Comparison of ENCODE assay signal across 27 mouse cellular contexts in the genomic region with DNA sequence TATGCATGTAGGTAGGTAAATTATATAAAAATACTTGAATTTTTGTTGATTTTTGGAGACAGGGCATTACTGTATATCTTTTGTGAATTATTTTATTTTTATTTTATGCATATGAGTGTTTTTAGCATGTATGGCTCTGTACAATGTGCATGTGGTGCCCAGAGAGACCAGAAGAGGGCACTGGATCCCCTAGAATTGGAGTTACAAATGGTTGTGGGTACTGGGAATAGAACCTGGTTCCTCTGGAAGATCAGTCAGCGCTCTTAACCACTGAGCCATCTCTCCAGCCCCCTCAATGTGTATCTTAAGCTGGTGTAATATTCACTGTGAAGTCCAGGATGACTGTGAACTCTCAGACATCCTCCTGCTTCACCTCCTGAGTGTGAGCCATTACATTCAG. TPM values are rescaled to one million over a fixed set of nuclear protein-coding genes. Genes with fewer than 3 reads are reported as not detected.
DNase-seq lines count a peak whose midpoint lies in the region; ATAC-seq and TF ChIP-seq lines count a peak whose summit lies in the region.
"Had no signal": no experiment of that assay in that cellular context is flagged by ENCODE, and none has a peak within 500 bp of the region (broad histone marks: within the 10 kb centered on the region; RNA-seq: fewer than 3 reads in every experiment).

No protein-coding gene starts in this region.

- no peak for DNase-seq in liver, postnatal 0 days
- DNase-seq in liver, embryonic 11.5 days (ENCODE audit: low spot score) = no peak
- DNase-seq in Patski (ENCODE audit: low read depth, low spot score) = no peak
- no peak for DNase-seq in B cell, adult 2 months
- DNase-seq: adrenal gland, adult 8-10 months; adrenal gland, postnatal 25 days; cerebellum, adult 18-20 months; cerebellum, adult 9-10 months; cerebellum, postnatal 14 days; forebrain, postnatal 0 days; gastrocnemius, adult 2 months; gastrocnemius, postnatal 14 days; heart, adult 11 months had no signal

- no peaks in the 10 kb centered on the region for H3K36me3 ChIP-seq in liver, postnatal 0 days (replicated peaks; ENCODE audit: insufficient read depth, low read length)
- H3K36me3 ChIP-seq in liver, embryonic 11.5 days (ENCODE audit: control insufficient read depth, insufficient read depth, low read length) = no peaks in the 10 kb centered on the region
- H3K36me3 ChIP-seq in E14TG2a.4 (ENCODE audit: insufficient read depth, low read length) = no peaks in the 10 kb centered on the region
- H3K36me3 ChIP-seq: forebrain, embryonic 10.5 days; hindbrain, embryonic 12.5 days; hindbrain, embryonic 15.5 days had no signal

- no peak overlapping the region for H3K4me3 ChIP-seq in liver, postnatal 0 days (ENCODE audit: low read depth, low read length)
- H3K4me3 ChIP-seq in liver, embryonic 11.5 days (ENCODE audit: low read depth, low read length) = no peak overlapping the region
- no peak overlapping the region for H3K4me3 ChIP-seq in E14TG2a.4 (replicated peaks; ENCODE audit: low read length)
- H3K4me3 ChIP-seq: forebrain, embryonic 10.5 days; gastrocnemius, adult 2 months; hindbrain, embryonic 12.5 days; hindbrain, embryonic 15.5 days had no signal

- no peak overlapping the region for H3K27ac ChIP-seq in liver, postnatal 0 days (ENCODE audit: low read depth)
- no peak overlapping the region for H3K27ac ChIP-seq in liver, embryonic 11.5 days (ENCODE audit: low read depth, low read length)
- H3K27ac ChIP-seq: forebrain, embryonic 10.5 days; gastrocnemius, adult 2 months; hindbrain, embryonic 12.5 days; hindbrain, embryonic 15.5 days had no signal

- CTCF ChIA-PET in Patski (lab: Charles Lee) = interaction anchor here (1.0 to 2.0 kb wide), 4 partner anchors 9 to 17 kb away, joined by 3 to 8 read pairs (median 4); no protein-coding TSS in a partner anchor

- TF ChIP-seq CTCF in liver, postnatal 0 days (IDR thresholded peaks at IDR 0.05; ENCODE audit: low read depth) = 0 out of 2 replicates have a peak, but pooled peaks have one; percentile 17
- TF ChIP-seq CTCF in E14TG2a.4 (conservative IDR thresholded peaks at IDR 0.05; ENCODE audit: low read length) = peak; percentile 29
- peak; percentile 29 for TF ChIP-seq CTCF in Patski (IDR thresholded peaks at IDR 0.05)

- 65% methylated on average over 1 of the region's 1 CpGs for WGBS in liver, postnatal 0 days (ENCODE audit: insufficient replicate concordance)
- 77% methylated on average over 1 of the region's 1 CpGs for WGBS in liver, embryonic 11.5 days

- no peaks in the 10 kb centered on the region for H3K4me1 ChIP-seq in liver, postnatal 0 days (ENCODE audit: insufficient read depth)
- no peaks in the 10 kb centered on the region for H3K4me1 ChIP-seq in liver, embryonic 11.5 days (replicated peaks; ENCODE audit: control insufficient read depth, insufficient read depth, low read length)
- peaks cover 4% of the 10 kb centered on the region; the same call in 1 of the 2 replicates for H3K4me1 ChIP-seq in E14TG2a.4 (replicated peaks; ENCODE audit: low read depth, low read length)
- H3K4me1 ChIP-seq: forebrain, embryonic 10.5 days; hindbrain, embryonic 12.5 days; hindbrain, embryonic 15.5 days had no signal

- no peaks in the 10 kb centered on the region for H3K27me3 ChIP-seq in liver, postnatal 0 days (ENCODE audit: insufficient read depth, low read length)
- H3K27me3 ChIP-seq in liver, embryonic 11.5 days (replicated peaks; ENCODE audit: control insufficient read depth, insufficient read depth, low read length) = no peaks in the 10 kb centered on the region
- peaks cover 8% of the 10 kb centered on the region; the same call in 1 of the 2 replicates for H3K27me3 ChIP-seq in E14TG2a.4 (ENCODE audit: insufficient read depth, low read length)
- H3K27me3 ChIP-seq in Patski = no peaks in the 10 kb centered on the region
- H3K27me3 ChIP-seq: CH12.LX; hindbrain, embryonic 12.5 days; hindbrain, embryonic 15.5 days had no signal

- POLR2A ChIA-PET in Patski (lab: Charles Lee) = no interaction called here

- TF ChIP-seq EP300 in liver, postnatal 0 days (IDR thresholded peaks at IDR 0.05; ENCODE audit: low read depth) = no peak

- no peak overlapping the region for H3K9ac ChIP-seq in liver, postnatal 0 days (replicated peaks)
- no peak overlapping the region for H3K9ac ChIP-seq in liver, embryonic 11.5 days (ENCODE audit: low read depth, low read length)
- H3K9ac ChIP-seq: forebrain, postnatal 0 days; hindbrain, embryonic 12.5 days; hindbrain, embryonic 15.5 days had no signal

- in situ Hi-C loops in Patski (cut with MboI; ENCODE audit: low pct_unique_long_range_greater_than_20kb) = no loop called here

- no peaks in the 10 kb centered on the region for H3K9me3 ChIP-seq in liver, postnatal 0 days (ENCODE audit: low read length)
- no peaks in the 10 kb centered on the region for H3K9me3 ChIP-seq in liver, embryonic 11.5 days (ENCODE audit: control insufficient read depth, low read length)
- no peaks in the 10 kb centered on the region for H3K9me3 ChIP-seq in E14TG2a.4 (ENCODE audit: low read length)
- H3K9me3 ChIP-seq: forebrain, embryonic 10.5 days; hindbrain, embryonic 12.5 days; hindbrain, embryonic 15.5 days had no signal

- no peak for ATAC-seq in liver, postnatal 0 days
- ATAC-seq in liver, embryonic 11.5 days (replicated peaks; ENCODE audit: low FRiP score) = no peak
- ATAC-seq in Patski = no peak
- no peak for ATAC-seq in activated CD4-positive, CD25-positive, alpha-beta regulatory T cell, adult 4 months
- ATAC-seq: forebrain, embryonic 14.5 days; forebrain, postnatal 0 days had no signal

- H3K4me2 ChIP-seq in liver, postnatal 0 days (ENCODE audit: low read depth, low read length) = no peak overlapping the region
- H3K4me2 ChIP-seq in liver, embryonic 11.5 days = no peak overlapping the region
- H3K4me2 ChIP-seq: heart, embryonic 11.5 days; hindbrain, embryonic 12.5 days; hindbrain, embryonic 15.5 days had no signal

RNA-seq across cellular contexts. Expression of gene Ctss, which starts 8.3 kb away (rescaled TPM):
- 89.4 and 92.8 TPM in 2 replicates for polyA plus RNA-seq in liver, postnatal 0 days (2015; fragmentation: Nextera tagmentation; extraction: Ambion mirVana)
- 16.6 and 18.5 TPM in 2 replicates for polyA plus RNA-seq in liver, embryonic 11.5 days (2014; fragmentation: Nextera tagmentation; extraction: Ambion mirVana)
- not detected for polyA plus RNA-seq in Patski (2021)
- polyA plus RNA-seq in activated CD4-positive, CD25-positive, alpha-beta regulatory T cell, adult 4 months (2017; shearing (Covaris generic)) = 100 to 1,000 TPM; 365 to 472 TPM

RNA-seq across cellular contexts. Expression of gene Hormad1, which starts 24.6 kb away (rescaled TPM):
- not detected in 2 replicates for polyA plus RNA-seq in liver, postnatal 0 days (2015; fragmentation: Nextera tagmentation; extraction: Ambion mirVana)
- 0.13 and 0.23 TPM in 2 replicates for polyA plus RNA-seq in liver, embryonic 11.5 days (2014; fragmentation: Nextera tagmentation; extraction: Ambion mirVana)
- polyA plus RNA-seq in Patski (2021) = not detected
- polyA plus RNA-seq in activated CD4-positive, CD25-positive, alpha-beta regulatory T cell, adult 4 months (2017; shearing (Covaris generic)) = not detected
- polyA plus RNA-seq: brain, embryonic 14.5 days; embryonic facial prominence, embryonic 11.5 days; embryonic facial prominence, embryonic 14.5 days; forebrain, embryonic 10.5 days; forebrain, embryonic 14.5 days; forebrain, postnatal 0 days; frontal cortex, adult 2 months; heart, embryonic 11.5 days; heart, embryonic 14.5 days; heart, postnatal 0 days; hindbrain, embryonic 12.5 days; hindbrain, embryonic 15.5 days had no signal

RNA-seq across cellular contexts. Expression of gene Ctsk, which starts 35.9 kb away (rescaled TPM):
- polyA plus RNA-seq in liver, postnatal 0 days (2015; fragmentation: Nextera tagmentation; extraction: Ambion mirVana) = 2.0 and 2.3 TPM in 2 replicates
- polyA plus RNA-seq in liver, embryonic 11.5 days (2014; fragmentation: Nextera tagmentation; extraction: Ambion mirVana) = 1.7 and 1.8 TPM in 2 replicates
- 1.1 TPM for polyA plus RNA-seq in Patski (2021)
- polyA plus RNA-seq in activated CD4-positive, CD25-positive, alpha-beta regulatory T cell, adult 4 months (2017; shearing (Covaris generic)) = not detected

RNA-seq across cellular contexts. Expression of gene Golph3l, which starts 53.8 kb away (rescaled TPM):
- 11.1 and 11.3 TPM in 2 replicates for polyA plus RNA-seq in liver, postnatal 0 days (2015; fragmentation: Nextera tagmentation; extraction: Ambion mirVana)
- polyA plus RNA-seq in liver, embryonic 11.5 days (2014; fragmentation: Nextera tagmentation; extraction: Ambion mirVana) = 29.8 and 34.3 TPM in 2 replicates
- polyA plus RNA-seq in Patski (2021) = 46.9 TPM
- polyA plus RNA-seq in activated CD4-positive, CD25-positive, alpha-beta regulatory T cell, adult 4 months (2017; shearing (Covaris generic)) = 10 to 100 TPM; 28.3 to 34.6 TPM

Comparison
In these comparisons a context has a peak if more than half of its experiments do, and no peak if none do; other contexts are left out.
1. RNA of gene Ctss, which starts 8.3 kb away (polyA plus RNA-seq): 365 to 472 TPM in activated CD4-positive, CD25-positive, alpha-beta regulatory T cell, adult 4 months, 89.4 to 92.8 TPM in liver, postnatal 0 days and 16.6 to 18.5 TPM in liver, embryonic 11.5 days; not detected in Patski (single experiment); every median in the first group is over 10 times any median in the second.
2. Peak in every context shown above with its lines, with median percentiles within 50 percentile points of each other: CTCF ChIP-seq.